9 mouse cellular contexts compared by ENCODE assay signal in genomic region chr2:178629756-178630155, GRCm38 (mm10).
DNase-seq lines count a peak whose midpoint lies in the region; ATAC-seq and TF ChIP-seq lines count a peak whose summit lies in the region.
"Had no signal": no experiment of that assay in that cellular context is flagged by ENCODE, and none has a peak within 500 bp of the region (broad histone marks: within the 10 kb centered on the region; RNA-seq: fewer than 3 reads in every experiment).

No protein-coding gene starts in this region.

- ATAC-seq in intestine, embryonic 14.5 days (replicated peaks; ENCODE audit: low FRiP score, low TSS enrichment, low read depth) = no peak; the same call in 1 of the 2 replicates
- ATAC-seq in intestine, embryonic 16.5 days = no peak
- ATAC-seq in forebrain, embryonic 16.5 days = peak; percentile 61
- 0 out of 2 replicates have a peak, but pooled peaks have one; percentile 39 for ATAC-seq in intestine, embryonic 15.5 days
- ATAC-seq in midbrain, embryonic 16.5 days = peak; percentile 38; the same call in 1 of the 2 replicates

- no peak for TF ChIP-seq POLR2A in bone marrow, adult 2 months (IDR thresholded peaks at IDR 0.05; ENCODE audit: borderline replicate concordance, control insufficient read depth, low read depth, low read length)

- WGBS in intestine, embryonic 14.5 days = 31% methylated on average over 7 of the region's 7 CpGs
- WGBS in intestine, embryonic 16.5 days = 32% methylated on average over 7 of the region's 7 CpGs
- WGBS in bone marrow, adult 2 months = 18% methylated on average over 7 of the region's 7 CpGs
- WGBS in forebrain, embryonic 16.5 days = 21% methylated on average over 7 of the region's 7 CpGs
- 30% methylated on average over 7 of the region's 7 CpGs for WGBS in intestine, embryonic 15.5 days
- WGBS in midbrain, embryonic 16.5 days = 20% methylated on average over 7 of the region's 7 CpGs

- H3K4me3 ChIP-seq in intestine, embryonic 14.5 days (ENCODE audit: low read depth, low read length) = no peak overlapping the region
- H3K4me3 ChIP-seq in intestine, embryonic 16.5 days (ENCODE audit: low read length) = no peak overlapping the region
- no peak overlapping the region for H3K4me3 ChIP-seq in bone marrow, adult 2 months (replicated peaks; ENCODE audit: control insufficient read depth, low read depth, low read length)
- H3K4me3 ChIP-seq in forebrain, embryonic 16.5 days (replicated peaks; ENCODE audit: low read length) = no peak overlapping the region
- no peak overlapping the region for H3K4me3 ChIP-seq in intestine, embryonic 15.5 days (replicated peaks)
- H3K4me3 ChIP-seq in midbrain, embryonic 16.5 days (ENCODE audit: low read depth, low read length) = no peak overlapping the region
- H3K4me3 ChIP-seq: limb, embryonic 15.5 days had no signal

- H3K9ac ChIP-seq in intestine, embryonic 14.5 days (ENCODE audit: low read length) = no peak overlapping the region
- no peak overlapping the region for H3K9ac ChIP-seq in intestine, embryonic 16.5 days (ENCODE audit: low read depth, low read length)
- H3K9ac ChIP-seq in forebrain, embryonic 16.5 days (replicated peaks; ENCODE audit: low read depth, low read length) = no peak overlapping the region
- H3K9ac ChIP-seq in intestine, embryonic 15.5 days = no peak overlapping the region
- no peak overlapping the region for H3K9ac ChIP-seq in midbrain, embryonic 16.5 days (ENCODE audit: low read depth, low read length)
- H3K9ac ChIP-seq: limb, embryonic 15.5 days had no signal

- H3K4me2 ChIP-seq in intestine, embryonic 14.5 days (ENCODE audit: low read length) = no peak overlapping the region
- no peak overlapping the region for H3K4me2 ChIP-seq in intestine, embryonic 16.5 days (ENCODE audit: low read depth, low read length)
- no peak overlapping the region for H3K4me2 ChIP-seq in forebrain, embryonic 16.5 days (ENCODE audit: low read length)
- H3K4me2 ChIP-seq in intestine, embryonic 15.5 days (replicated peaks) = no peak overlapping the region
- H3K4me2 ChIP-seq in midbrain, embryonic 16.5 days (ENCODE audit: low read length) = no peak overlapping the region
- H3K4me2 ChIP-seq: limb, embryonic 15.5 days had no signal

- peak; percentile 87 for TF ChIP-seq CTCF in bone marrow, adult 2 months (IDR thresholded peaks at IDR 0.05; ENCODE audit: control insufficient read depth, insufficient read depth, low read length)

- H3K9me3 ChIP-seq in intestine, embryonic 14.5 days (ENCODE audit: control insufficient read depth, low read length) = no peaks in the 10 kb centered on the region
- no peaks in the 10 kb centered on the region for H3K9me3 ChIP-seq in intestine, embryonic 16.5 days (ENCODE audit: control insufficient read depth, low read length)
- no peaks in the 10 kb centered on the region for H3K9me3 ChIP-seq in forebrain, embryonic 16.5 days (ENCODE audit: control insufficient read depth, low read length)
- no peaks in the 10 kb centered on the region for H3K9me3 ChIP-seq in intestine, embryonic 15.5 days
- no peaks in the 10 kb centered on the region for H3K9me3 ChIP-seq in midbrain, embryonic 16.5 days (replicated peaks; ENCODE audit: control insufficient read depth, low read length, poor library complexity, severe bottlenecking)
- H3K9me3 ChIP-seq: limb, embryonic 15.5 days had no signal

- H3K27ac ChIP-seq in intestine, embryonic 14.5 days (ENCODE audit: low read depth) = no peak overlapping the region
- H3K27ac ChIP-seq in intestine, embryonic 16.5 days (ENCODE audit: low read length) = no peak overlapping the region
- no peak overlapping the region for H3K27ac ChIP-seq in bone marrow, adult 2 months (ENCODE audit: control insufficient read depth, insufficient read depth, low read depth, low read length, poor library complexity)
- no peak overlapping the region for H3K27ac ChIP-seq in forebrain, embryonic 16.5 days (ENCODE audit: low read length)
- no peak overlapping the region for H3K27ac ChIP-seq in intestine, embryonic 15.5 days
- H3K27ac ChIP-seq in midbrain, embryonic 16.5 days (ENCODE audit: low read length) = no peak overlapping the region
- H3K27ac ChIP-seq: limb, embryonic 15.5 days had no signal

- H3K36me3 ChIP-seq in intestine, embryonic 14.5 days (ENCODE audit: control insufficient read depth, insufficient read depth, low read length) = no peaks in the 10 kb centered on the region
- no peaks in the 10 kb centered on the region for H3K36me3 ChIP-seq in intestine, embryonic 16.5 days (ENCODE audit: control insufficient read depth, insufficient read depth, low read length)
- H3K36me3 ChIP-seq in forebrain, embryonic 16.5 days (ENCODE audit: control insufficient read depth, insufficient read depth) = no peaks in the 10 kb centered on the region
- H3K36me3 ChIP-seq in intestine, embryonic 15.5 days = no peaks in the 10 kb centered on the region
- H3K36me3 ChIP-seq in midbrain, embryonic 16.5 days (ENCODE audit: control insufficient read depth, insufficient read depth, low read length) = no peaks in the 10 kb centered on the region
- H3K36me3 ChIP-seq: limb, embryonic 15.5 days had no signal

- peak; percentile 87 for DNase-seq in intestine, embryonic 14.5 days (ENCODE audit: low spot score)
- DNase-seq in left cerebral cortex, postnatal 14 days (ENCODE audit: low spot score in 2 of 2) = peak; percentile 73 to 78
- peak; percentile 26 for DNase-seq in thymus, postnatal 0 days (ENCODE audit: low spot score)

- intact Hi-C loops in left cerebral cortex, postnatal 14 days (cut with DNase I) = loop anchor here (5.0 kb wide), 1 partner anchor 1248 kb away; no protein-coding TSS in a partner anchor

- no peaks in the 10 kb centered on the region for H3K27me3 ChIP-seq in intestine, embryonic 14.5 days (replicated peaks; ENCODE audit: control insufficient read depth, insufficient read depth, low read length)
- H3K27me3 ChIP-seq in intestine, embryonic 16.5 days (replicated peaks; ENCODE audit: control insufficient read depth, insufficient read depth, low read length) = no peaks in the 10 kb centered on the region
- no peaks in the 10 kb centered on the region for H3K27me3 ChIP-seq in forebrain, embryonic 16.5 days (replicated peaks; ENCODE audit: control insufficient read depth, insufficient read depth, low read length)
- no peaks in the 10 kb centered on the region for H3K27me3 ChIP-seq in intestine, embryonic 15.5 days (replicated peaks)
- H3K27me3 ChIP-seq in midbrain, embryonic 16.5 days (ENCODE audit: control insufficient read depth, insufficient read depth, low read depth, low read length) = no peaks in the 10 kb centered on the region; the same call in 1 of the 2 replicates
- H3K27me3 ChIP-seq: limb, embryonic 15.5 days had no signal

- peaks cover 34% of the 10 kb centered on the region for H3K4me1 ChIP-seq in intestine, embryonic 14.5 days (replicated peaks; ENCODE audit: control insufficient read depth, insufficient read depth, low read length)
- peaks cover 24% of the 10 kb centered on the region for H3K4me1 ChIP-seq in intestine, embryonic 16.5 days (ENCODE audit: control insufficient read depth, insufficient read depth, low read length)
- H3K4me1 ChIP-seq in bone marrow, adult 2 months (ENCODE audit: control insufficient read depth, insufficient read depth, low read length) = no peaks in the 10 kb centered on the region
- peaks cover 24% of the 10 kb centered on the region for H3K4me1 ChIP-seq in forebrain, embryonic 16.5 days (replicated peaks; ENCODE audit: control insufficient read depth, insufficient read depth, low read length)
- peaks cover 42% of the 10 kb centered on the region for H3K4me1 ChIP-seq in intestine, embryonic 15.5 days (replicated peaks)
- peaks cover 4% of the 10 kb centered on the region; the same call in 1 of the 2 replicates for H3K4me1 ChIP-seq in midbrain, embryonic 16.5 days (ENCODE audit: control insufficient read depth, insufficient read depth, low read length)

Comparison
In these comparisons a context has a peak if more than half of its experiments do, and no peak if none do; other contexts are left out.
1. ATAC-seq: peak in forebrain, embryonic 16.5 days (single experiment), intestine, embryonic 15.5 days (single experiment) and midbrain, embryonic 16.5 days (single experiment); none in intestine, embryonic 14.5 days (single experiment) and intestine, embryonic 16.5 days (single experiment).
2. DNase-seq: peak in every context shown above with its lines; median percentile 87 in intestine, embryonic 14.5 days; 76 in left cerebral cortex, postnatal 14 days; 26 in thymus, postnatal 0 days.